Mouse (Mus musculus): ENCODE data around the gene Hbb-bh1.
"Not testable (repeated sequence)": the region's sequence is repeated elsewhere in the genome, so short reads cannot be mapped to it uniquely, and the experiment has no call there.

Hbb-bh1 gene

GRCm38 (mm10) chr7:103812174-103812573 lies 30.8 kb downstream of the Hbb-bh1 start:
- DNase-seq (ENCODE audit: low read depth, low spot score): no peak

GRCm38 (mm10) chr7:103811223-103811845 lies 31.6 kb downstream of the Hbb-bh1 start:
- DNase-seq (ENCODE audit: low read depth, low spot score): no peak

- DNase-seq (ENCODE audit: low read depth, low spot score): no peak
Measured at GRCm38 (mm10) chr7:103810746-103811145, 32.2 kb downstream of the Hbb-bh1 start.

- no peak for DNase-seq (ENCODE audit: low read depth, low spot score)
Measured at GRCm38 (mm10) chr7:103810296-103810695, 32.7 kb downstream of the Hbb-bh1 start.

GRCm38 (mm10) chr7:103809801-103810155 lies 33.2 kb downstream of the Hbb-bh1 start:
- no peak for DNase-seq (ENCODE audit: low read depth, low spot score)

- no peak for DNase-seq (ENCODE audit: low read depth, low spot score)
Measured at GRCm38 (mm10) chr7:103808971-103809800, 33.8 kb downstream of the Hbb-bh1 start.

GRCm38 (mm10) chr7:103808120-103808519 lies 34.8 kb downstream of the Hbb-bh1 start:
- DNase-seq (ENCODE audit: low read depth, low spot score): not testable (repeated sequence)

GRCm38 (mm10) chr7:103806856-103807255 lies 36.1 kb downstream of the Hbb-bh1 start:
- DNase-seq (ENCODE audit: low read depth, low spot score): peak; percentile 48

- no peak for DNase-seq (ENCODE audit: low read depth, low spot score)
Measured at GRCm38 (mm10) chr7:103792669-103793388, 50.1 kb downstream of the Hbb-bh1 start.

- no peak for DNase-seq (ENCODE audit: low read depth, low spot score)
Measured at GRCm38 (mm10) chr7:103791721-103792120, 51.2 kb downstream of the Hbb-bh1 start, which contains the start of gene Olfr67. Gene Olfr67 (minus strand): TSS chr7:103791821.

All from mesoderm, embryonic 11.5 days (tissue).